Mouse (Mus musculus): Measurements from ENCODE around the gene Mkrn2os. TPM values are rescaled to one million over a fixed set of nuclear protein-coding genes. Genes with fewer than 3 reads are reported as not detected.
"Not testable (repeated sequence)": the region's sequence is repeated elsewhere in the genome, so short reads cannot be mapped to it uniquely, and the experiment has no call there.

Gene Mkrn2os
- polyA plus RNA-seq (2015; fragmentation: Nextera tagmentation; extraction: Ambion mirVana), result 27.4 and 30.5 TPM in 2 replicates

- peak; percentile 91 for ATAC-seq (ENCODE audit: low FRiP score, low TSS enrichment)
- no peaks in the 10 kb centered on the region for H3K4me1 ChIP-seq (replicated peaks; ENCODE audit: control insufficient read depth, insufficient read depth)
- H3K27me3 ChIP-seq (ENCODE audit: control insufficient read depth, insufficient read depth, low read length), result no peaks in the 10 kb centered on the region
- H3K27ac ChIP-seq (replicated peaks), result peak within 1 kb of the TSS; percentile 70; the same call in 1 of the 2 replicates
- DNase-seq (ENCODE audit: low spot score), result peak; percentile 62
- 0 out of 2 replicates have a peak within 1 kb of the TSS, but pooled peaks have one; percentile 18 for H3K9ac ChIP-seq (ENCODE audit: low read length)
- WGBS, result 40% methylated on average over 5 of the region's 5 CpGs
- no peak for TF ChIP-seq EP300 (optimal IDR thresholded peaks at IDR 0.05)
- peak; percentile 21; the same call in 1 of the 2 replicates for TF ChIP-seq CTCF (IDR thresholded peaks at IDR 0.05; ENCODE audit: low read depth)
- H3K4me3 ChIP-seq (ENCODE audit: low read depth, low read length), result peak within 1 kb of the TSS; percentile 18
- H3K4me2 ChIP-seq (replicated peaks; ENCODE audit: low read depth), result peak within 1 kb of the TSS; percentile 32; the same call in 1 of the 2 replicates
- no peaks in the 10 kb centered on the region for H3K36me3 ChIP-seq (ENCODE audit: control insufficient read depth, insufficient read depth, low read length)
- H3K9me3 ChIP-seq (ENCODE audit: control insufficient read depth, low read length), result no peaks in the 10 kb centered on the region
Observed at GRCm38 (mm10) chr6:115592458-115592857, at the start of gene Mkrn2os. Gene Mkrn2os (minus strand): TSS chr6:115592576.

- H3K27ac ChIP-seq (replicated peaks), result not testable (repeated sequence)
Observed at GRCm38 (mm10) chr6:115638188-115638587, 45.8 kb upstream of the Mkrn2os start.

GRCm38 (mm10) chr6:115634015-115634414, 41.6 kb upstream of the Mkrn2os start:
- no peaks in the 10 kb centered on the region for H3K9me3 ChIP-seq (ENCODE audit: control insufficient read depth, low read length)
- DNase-seq (ENCODE audit: low spot score) (peak; percentile 42), ATAC-seq (ENCODE audit: low FRiP score, low TSS enrichment) (peak; percentile 87)
- no peak overlapping the region for H3K9ac ChIP-seq (ENCODE audit: low read length)
- H3K36me3 ChIP-seq (ENCODE audit: control insufficient read depth, insufficient read depth, low read length), result peaks cover 18% of the 10 kb centered on the region
- H3K4me1 ChIP-seq (replicated peaks; ENCODE audit: control insufficient read depth, insufficient read depth), result no peaks in the 10 kb centered on the region
- H3K4me3 ChIP-seq (ENCODE audit: low read depth, low read length), result no peak overlapping the region
- no peak overlapping the region for H3K4me2 ChIP-seq (replicated peaks; ENCODE audit: low read depth)
- TF ChIP-seq CTCF (IDR thresholded peaks at IDR 0.05; ENCODE audit: low read depth), result no peak
- TF ChIP-seq EP300 (optimal IDR thresholded peaks at IDR 0.05), result no peak
- 82% methylated on average over 2 of the region's 2 CpGs for WGBS
- H3K27ac ChIP-seq (replicated peaks), result no peak overlapping the region
- H3K27me3 ChIP-seq (ENCODE audit: control insufficient read depth, insufficient read depth, low read length), result no peaks in the 10 kb centered on the region

More at GRCm38 (mm10) chr6:115638188-115638587, 45.8 kb upstream of the Mkrn2os start:
- H3K4me1 ChIP-seq (replicated peaks; ENCODE audit: control insufficient read depth, insufficient read depth); ATAC-seq (ENCODE audit: low FRiP score, low TSS enrichment); H3K9ac ChIP-seq (ENCODE audit: low read length); H3K9me3 ChIP-seq (ENCODE audit: control insufficient read depth, low read length); H3K4me2 ChIP-seq (replicated peaks; ENCODE audit: low read depth); H3K4me3 ChIP-seq (ENCODE audit: low read depth, low read length); DNase-seq (ENCODE audit: low spot score); H3K27me3 ChIP-seq (ENCODE audit: control insufficient read depth, insufficient read depth, low read length): not testable (repeated sequence)
- H3K36me3 ChIP-seq (ENCODE audit: control insufficient read depth, insufficient read depth, low read length), result peaks cover 12% of the 10 kb centered on the region; the same call in 1 of the 2 replicates
- WGBS, result 94% methylated on average over 7 of the region's 7 CpGs

GRCm38 (mm10) chr6:115631056-115631795, 38.9 kb upstream of the Mkrn2os start:
- Histone ChIP-seq H3K4me3 (ENCODE audit: low read depth, low read length) (no peak overlapping the region), H3K4me1 (replicated peaks; ENCODE audit: control insufficient read depth, insufficient read depth) (no peaks in the 10 kb centered on the region), H3K27me3 (ENCODE audit: control insufficient read depth, insufficient read depth, low read length) (no peaks in the 10 kb centered on the region), H3K9me3 (ENCODE audit: control insufficient read depth, low read length) (no peaks in the 10 kb centered on the region), H3K9ac (ENCODE audit: low read length) (no peak overlapping the region), H3K27ac (replicated peaks) (no peak overlapping the region), H3K4me2 (replicated peaks; ENCODE audit: low read depth) (no peak overlapping the region), H3K36me3 (ENCODE audit: control insufficient read depth, insufficient read depth, low read length) (peaks cover 23% of the 10 kb centered on the region)
- WGBS, result 84% methylated on average over 3 of the region's 3 CpGs
- ATAC-seq (ENCODE audit: low FRiP score, low TSS enrichment), result no peak
- TF ChIP-seq EP300 (optimal IDR thresholded peaks at IDR 0.05) (no peak), CTCF (IDR thresholded peaks at IDR 0.05; ENCODE audit: low read depth) (no peak)
- DNase-seq (ENCODE audit: low spot score), result no peak

GRCm38 (mm10) chr6:115626121-115626520, 33.7 kb upstream of the Mkrn2os start:
- peaks cover 27% of the 10 kb centered on the region for H3K36me3 ChIP-seq (ENCODE audit: control insufficient read depth, insufficient read depth, low read length)
- DNase-seq (ENCODE audit: low spot score), result no peak

GRCm38 (mm10) chr6:115620942-115621341, 28.6 kb upstream of the Mkrn2os start:
- 39% methylated on average over 1 of the region's 1 CpGs for WGBS

More at GRCm38 (mm10) chr6:115626121-115626520, 33.7 kb upstream of the Mkrn2os start:
- TF ChIP-seq EP300 (optimal IDR thresholded peaks at IDR 0.05), result no peak
- ATAC-seq (ENCODE audit: low FRiP score, low TSS enrichment), result no peak
- Histone ChIP-seq H3K4me1 (replicated peaks; ENCODE audit: control insufficient read depth, insufficient read depth) (no peaks in the 10 kb centered on the region), H3K27me3 (ENCODE audit: control insufficient read depth, insufficient read depth, low read length) (no peaks in the 10 kb centered on the region), H3K9me3 (ENCODE audit: control insufficient read depth, low read length) (no peaks in the 10 kb centered on the region), H3K9ac (ENCODE audit: low read length) (no peak overlapping the region), H3K4me3 (ENCODE audit: low read depth, low read length) (no peak overlapping the region), H3K27ac (replicated peaks) (no peak overlapping the region), H3K4me2 (replicated peaks; ENCODE audit: low read depth) (no peak overlapping the region)
- WGBS, result 87% methylated on average over 5 of the region's 5 CpGs

More at GRCm38 (mm10) chr6:115620942-115621341, 28.6 kb upstream of the Mkrn2os start:
- Histone ChIP-seq H3K4me3 (ENCODE audit: low read depth, low read length) (no peak overlapping the region), H3K4me2 (replicated peaks; ENCODE audit: low read depth) (no peak overlapping the region), H3K36me3 (ENCODE audit: control insufficient read depth, insufficient read depth, low read length) (peaks cover 50% of the 10 kb centered on the region), H3K27me3 (ENCODE audit: control insufficient read depth, insufficient read depth, low read length) (no peaks in the 10 kb centered on the region), H3K27ac (replicated peaks) (no peak overlapping the region), H3K9me3 (ENCODE audit: control insufficient read depth, low read length) (no peaks in the 10 kb centered on the region), H3K4me1 (replicated peaks; ENCODE audit: control insufficient read depth, insufficient read depth) (no peaks in the 10 kb centered on the region), H3K9ac (ENCODE audit: low read length) (no peak overlapping the region)
- no peak for ATAC-seq (ENCODE audit: low FRiP score, low TSS enrichment)
- no peak for DNase-seq (ENCODE audit: low spot score)
- TF ChIP-seq EP300 (optimal IDR thresholded peaks at IDR 0.05), result no peak
- TF ChIP-seq CTCF (IDR thresholded peaks at IDR 0.05; ENCODE audit: low read depth), result no peak

Measured in stomach, postnatal 0 days (tissue).